Mouse (Mus musculus): ENCODE results near the gene Cachd1.

Cachd1 gene

GRCm38 (mm10) chr4:101044149-101044548 lies 267.7 kb downstream of the Cachd1 start:
- no peak for DNase-seq (ENCODE audit: low read depth, low spot score)

- no peak for DNase-seq (ENCODE audit: low read depth, low spot score)
Observed at GRCm38 (mm10) chr4:101046576-101046975, 270.1 kb downstream of the Cachd1 start.

GRCm38 (mm10) chr4:101062146-101062545 lies 285.7 kb downstream of the Cachd1 start:
- DNase-seq (ENCODE audit: low read depth, low spot score): peak; percentile 19

GRCm38 (mm10) chr4:101066401-101066800 lies 289.9 kb downstream of the Cachd1 start:
- DNase-seq (ENCODE audit: low read depth, low spot score): no peak

- peak; percentile 82 for DNase-seq (ENCODE audit: low read depth, low spot score)
Observed at GRCm38 (mm10) chr4:101068786-101069153, 292.3 kb downstream of the Cachd1 start, which contains the start of gene Raver2. Gene Raver2, plus strand, starts transcription at chr4:101068983.

- DNase-seq (ENCODE audit: low read depth, low spot score): peak; percentile 57
Observed at GRCm38 (mm10) chr4:101069154-101069971, 292.9 kb downstream of the Cachd1 start.

- DNase-seq (ENCODE audit: low read depth, low spot score): no peak
Observed at GRCm38 (mm10) chr4:101071570-101071969, 295.1 kb downstream of the Cachd1 start.

- no peak for DNase-seq (ENCODE audit: low read depth, low spot score)
Observed at GRCm38 (mm10) chr4:101076425-101076824, 299.9 kb downstream of the Cachd1 start.

All from ZHBTc4 (cell line).